29 mouse cellular contexts compared by ENCODE assay signal in the genomic region with DNA sequence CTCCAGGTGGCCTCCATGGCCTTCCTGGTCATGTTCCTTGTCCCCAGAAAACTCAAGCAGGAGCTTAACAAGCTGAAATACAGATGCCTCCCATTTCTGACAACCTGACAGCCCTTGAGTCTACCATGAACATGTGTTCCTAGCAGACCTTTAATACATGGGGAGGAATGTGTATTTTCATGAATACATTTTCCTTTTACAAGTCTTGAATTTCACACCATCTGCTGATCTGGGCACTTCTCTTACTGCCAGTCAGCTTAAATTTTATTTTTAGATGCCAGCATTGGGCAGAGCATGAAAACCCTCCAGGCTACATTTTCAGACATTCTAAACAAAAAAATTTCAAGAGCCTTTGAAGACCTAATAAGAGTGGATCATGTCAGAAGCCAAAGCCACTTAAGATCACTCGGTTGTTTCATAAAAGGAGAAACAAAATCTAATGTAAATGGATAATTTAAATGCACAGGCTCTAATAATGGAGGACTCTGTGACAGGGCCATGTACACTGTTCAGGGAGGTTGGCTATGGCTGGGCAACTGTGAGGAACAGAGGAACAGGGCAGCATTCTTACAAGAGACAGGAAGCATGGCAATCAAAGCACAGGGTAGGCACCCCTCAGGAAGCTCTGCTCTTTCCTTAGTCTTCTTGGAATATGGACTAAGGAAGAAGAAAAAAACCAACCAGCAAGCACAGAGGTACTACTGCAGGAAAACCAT.
DNase-seq lines count a peak whose midpoint lies in the region; ATAC-seq and TF ChIP-seq lines count a peak whose summit lies in the region.
"Had no signal": no experiment of that assay in that cellular context is flagged by ENCODE, and none has a peak within 500 bp of the region (broad histone marks: within the 10 kb centered on the region; RNA-seq: fewer than 3 reads in every experiment).

No protein-coding gene starts in this region.

- no peaks in the 10 kb centered on the region for H3K4me1 ChIP-seq in forebrain, embryonic 13.5 days
- H3K4me1 ChIP-seq in forebrain, embryonic 11.5 days (replicated peaks; ENCODE audit: control insufficient read depth, insufficient read depth, low read length): no peaks in the 10 kb centered on the region
- peaks cover 2% of the 10 kb centered on the region; the same call in 1 of the 2 replicates for H3K4me1 ChIP-seq in forebrain, postnatal 0 days (ENCODE audit: insufficient read depth)
- H3K4me1 ChIP-seq: hindbrain, embryonic 10.5 days; intestine, embryonic 15.5 days; limb, embryonic 12.5 days; midbrain, embryonic 10.5 days; neural tube, embryonic 13.5 days; stomach, embryonic 15.5 days had no signal

- DNase-seq in forebrain, embryonic 11.5 days (ENCODE audit: low spot score): no peak
- peak; percentile 42 for DNase-seq in heart, adult 11 months
- no peak for DNase-seq in heart, postnatal 36 days
- DNase-seq in brain, adult 2 months (ENCODE audit: low read depth, low spot score): peak; percentile 80
- peak; percentile 59 for DNase-seq in forebrain, postnatal 0 days
- DNase-seq in adrenal gland, postnatal 14 days: no peak
- DNase-seq in yolk sac, embryonic 10.5 days (ENCODE audit: low spot score): no peak
- DNase-seq: adrenal gland, postnatal 10 days; cerebellum, adult 11 months; cerebellum, adult 9-11 months; gastrocnemius, postnatal 36 days; kidney, adult 8-10 months; kidney, postnatal 10 days; liver, postnatal 0 days; thymus, adult 18-20 months; thymus, postnatal 4 days had no signal

- intact Hi-C loops in heart, postnatal 36 days (cut with DNase I): no loop called here

- H3K9ac ChIP-seq in forebrain, embryonic 13.5 days: no peak overlapping the region
- no peak overlapping the region for H3K9ac ChIP-seq in forebrain, embryonic 11.5 days (ENCODE audit: low read length)
- H3K9ac ChIP-seq in forebrain, postnatal 0 days: no peak overlapping the region
- H3K9ac ChIP-seq: intestine, embryonic 15.5 days; limb, embryonic 12.5 days; liver, postnatal 0 days; neural tube, embryonic 13.5 days; stomach, embryonic 15.5 days had no signal

- TF ChIP-seq CTCF in forebrain, postnatal 0 days (IDR thresholded peaks at IDR 0.05; ENCODE audit: low read depth): no peak

- H3K27ac ChIP-seq in forebrain, embryonic 13.5 days: no peak overlapping the region
- H3K27ac ChIP-seq in forebrain, embryonic 11.5 days (ENCODE audit: low read depth, low read length): no peak overlapping the region
- H3K27ac ChIP-seq in forebrain, postnatal 0 days (ENCODE audit: low read depth, low read length): peak overlapping the region; percentile 66
- H3K27ac ChIP-seq: hindbrain, embryonic 10.5 days; intestine, embryonic 15.5 days; limb, embryonic 12.5 days; midbrain, embryonic 10.5 days; neural tube, embryonic 13.5 days; stomach, embryonic 15.5 days had no signal

- H3K4me2 ChIP-seq in forebrain, embryonic 13.5 days: no peak overlapping the region
- H3K4me2 ChIP-seq in forebrain, embryonic 11.5 days (ENCODE audit: low read depth, low read length, severe bottlenecking): no peak overlapping the region
- no peak overlapping the region for H3K4me2 ChIP-seq in forebrain, postnatal 0 days (ENCODE audit: low read depth)
- H3K4me2 ChIP-seq: heart, embryonic 11.5 days; intestine, embryonic 15.5 days; limb, embryonic 12.5 days; liver, embryonic 11.5 days; neural tube, embryonic 13.5 days; stomach, embryonic 15.5 days had no signal

- 60% methylated on average over 1 of the region's 1 CpGs for WGBS in forebrain, embryonic 13.5 days
- WGBS in forebrain, embryonic 11.5 days: 77% methylated on average over 1 of the region's 1 CpGs
- 26% methylated on average over 1 of the region's 1 CpGs for WGBS in forebrain, postnatal 0 days

- no peaks in the 10 kb centered on the region for H3K9me3 ChIP-seq in forebrain, embryonic 13.5 days (replicated peaks)
- no peaks in the 10 kb centered on the region for H3K9me3 ChIP-seq in forebrain, embryonic 11.5 days (ENCODE audit: control insufficient read depth, low read length)
- no peaks in the 10 kb centered on the region for H3K9me3 ChIP-seq in forebrain, postnatal 0 days (ENCODE audit: low read length)
- H3K9me3 ChIP-seq: hindbrain, embryonic 10.5 days; intestine, embryonic 15.5 days; limb, embryonic 12.5 days; midbrain, embryonic 10.5 days; neural tube, embryonic 13.5 days; stomach, embryonic 15.5 days had no signal

- peak; percentile 79; the same call in 1 of the 2 replicates for ATAC-seq in forebrain, embryonic 13.5 days
- no peak for ATAC-seq in forebrain, embryonic 11.5 days (replicated peaks; ENCODE audit: low FRiP score)
- ATAC-seq in forebrain, postnatal 0 days: peak; percentile 92
- ATAC-seq: hindbrain, embryonic 16.5 days; intestine, embryonic 15.5 days; liver, postnatal 0 days; lung, postnatal 0 days; midbrain, embryonic 16.5 days had no signal

- H3K36me3 ChIP-seq in forebrain, embryonic 13.5 days (ENCODE audit: poor library complexity, severe bottlenecking): no peaks in the 10 kb centered on the region
- no peaks in the 10 kb centered on the region for H3K36me3 ChIP-seq in forebrain, embryonic 11.5 days (ENCODE audit: control insufficient read depth, insufficient read depth, low read length)
- no peaks in the 10 kb centered on the region for H3K36me3 ChIP-seq in forebrain, postnatal 0 days (ENCODE audit: insufficient read depth)
- H3K36me3 ChIP-seq: hindbrain, embryonic 10.5 days; intestine, embryonic 15.5 days; limb, embryonic 12.5 days; midbrain, embryonic 10.5 days; neural tube, embryonic 13.5 days; stomach, embryonic 15.5 days had no signal

- H3K27me3 ChIP-seq in forebrain, embryonic 13.5 days: no peaks in the 10 kb centered on the region
- no peaks in the 10 kb centered on the region for H3K27me3 ChIP-seq in forebrain, embryonic 11.5 days (ENCODE audit: control insufficient read depth, insufficient read depth, low read length)
- H3K27me3 ChIP-seq in forebrain, postnatal 0 days (ENCODE audit: insufficient read depth, low read length): no peaks in the 10 kb centered on the region
- H3K27me3 ChIP-seq: intestine, embryonic 15.5 days; limb, embryonic 12.5 days; neural tube, embryonic 13.5 days; stomach, embryonic 15.5 days had no signal

- no peak overlapping the region for H3K4me3 ChIP-seq in forebrain, embryonic 13.5 days
- no peak overlapping the region for H3K4me3 ChIP-seq in forebrain, embryonic 11.5 days (ENCODE audit: low read depth, low read length)
- no peak overlapping the region for H3K4me3 ChIP-seq in forebrain, postnatal 0 days (ENCODE audit: low read depth, low read length)
- H3K4me3 ChIP-seq: hindbrain, embryonic 10.5 days; intestine, embryonic 15.5 days; limb, embryonic 12.5 days; midbrain, embryonic 10.5 days; myocyte; neural tube, embryonic 13.5 days; stomach, embryonic 15.5 days had no signal

Comparison
In these comparisons a context has a peak if more than half of its experiments do, and no peak if none do; other contexts are left out.
1. DNase-seq: peak in heart, adult 11 months (single experiment), brain, adult 2 months (single experiment) and forebrain, postnatal 0 days (single experiment); none in forebrain, embryonic 11.5 days (single experiment), heart, postnatal 36 days (0 of 2), adrenal gland, postnatal 14 days (single experiment) and yolk sac, embryonic 10.5 days (single experiment).